Mouse (Mus musculus): Measurements from ENCODE around the gene Numbl.

GRCm38 (mm10) chr7:27310996-27311535 is 52.8 kb downstream of the Numbl start:
- no peak for TF ChIP-seq CTCF (IDR thresholded peaks at IDR 0.05; ENCODE audit: low read depth, low read length)
- no peak for TF ChIP-seq POLR2AphosphoS5 (IDR thresholded peaks at IDR 0.05; ENCODE audit: insufficient replicate concordance, low read depth, low read length)
- TF ChIP-seq GATA1 (IDR thresholded peaks at IDR 0.05; ENCODE audit: borderline replicate concordance, low read length) = no peak
- TF ChIP-seq TAL1 (conservative IDR thresholded peaks at IDR 0.05; ENCODE audit: low read depth, low read length) = no peak
- TF ChIP-seq GATA2 (IDR thresholded peaks at IDR 0.05; ENCODE audit: borderline replicate concordance, low read depth, low read length) = no peak

Measured in G1E (cell line).